Mouse (Mus musculus) CH12.LX (cell line): ENCODE results near the gene Zfp575.

Experiments used
- CHD1 ChIP-seq: IDR thresholded peaks from 2 replicates; pipeline ENCODE4 v1.6.1; 2012; ENCODE audit warnings: low read depth, low read length, improper control_type of control experiment, inconsistent platforms
- CHD2 ChIP-seq: IDR thresholded peaks from 2 replicates; pipeline ENCODE4 v1.6.1; 2011; ENCODE audit warnings: low read length, improper control_type of control experiment
- CTCF ChIP-seq, 2 experiments: IDR thresholded peaks in 1 of 2; conservative IDR thresholded peaks in 1 of 2; 2 replicates each; pipeline ENCODE4 v1.5.1; 2011 to 2012; ENCODE audit warnings: low read depth in 2 of 2, low read length in 2 of 2, improper control_type of control experiment in 1 of 2, inconsistent platforms in 1 of 2, mild to moderate bottlenecking in 1 of 2, moderate library complexity in 1 of 2
- EP300 ChIP-seq: IDR thresholded peaks from 2 replicates; pipeline ENCODE4 v1.6.1; 2011; ENCODE audit warnings: low read length, improper control_type of control experiment
- GABPA ChIP-seq: IDR thresholded peaks from 2 replicates; pipeline ENCODE4 v1.6.1; 2012; ENCODE audit warnings: low read depth, low read length, improper control_type of control experiment, inconsistent platforms; ENCODE audit not compliant: insufficient replicate concordance
- JUN ChIP-seq: IDR thresholded peaks from 2 replicates; pipeline ENCODE4 v1.6.1; 2011; ENCODE audit warnings: low read depth, mild to moderate bottlenecking, low read length, improper control_type of control experiment, moderate library complexity; ENCODE audit not compliant: insufficient read depth
- POLR2A ChIP-seq: IDR thresholded peaks from 2 replicates; pipeline ENCODE4 v1.6.1; 2011; ENCODE audit warnings: low read depth, mild to moderate bottlenecking, improper control_type of control experiment, low read length
- POLR2AphosphoS2 ChIP-seq: IDR thresholded peaks from 2 replicates; pipeline ENCODE4 v1.6.1; 2011; ENCODE audit warnings: low read depth, low read length, improper control_type of control experiment
- ZMIZ1 ChIP-seq: IDR thresholded peaks from 2 replicates; pipeline ENCODE4 v1.6.1; 2012; ENCODE audit warnings: low read depth, mild to moderate bottlenecking, inconsistent platforms, low read length, improper control_type of control experiment
- ZNF384 ChIP-seq: IDR thresholded peaks from 2 replicates; pipeline ENCODE4 v1.6.1; 2012; ENCODE audit warnings: low read depth, low read length, improper control_type of control experiment, inconsistent platforms

DNA sequence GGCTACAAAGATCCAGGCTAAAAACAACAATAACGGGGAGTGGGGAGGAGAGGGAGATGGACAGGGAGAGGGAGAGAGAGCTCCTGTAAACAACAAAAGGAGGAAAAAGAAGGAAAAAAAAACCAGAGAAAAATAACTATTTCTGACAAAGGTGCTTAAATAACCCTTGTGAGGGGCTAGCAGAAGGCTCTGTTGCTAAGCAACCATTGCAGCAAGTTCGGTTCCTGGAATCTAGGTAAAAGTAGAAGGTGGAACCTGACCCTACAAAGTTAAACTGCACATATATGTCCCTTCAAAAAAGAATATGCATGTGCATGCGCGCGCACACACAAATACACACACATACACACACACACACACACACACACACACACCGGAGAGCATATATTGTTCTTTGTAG is 5.3 kb upstream of the Zfp575 start:
- no peak for TF ChIP-seq EP300
- TF ChIP-seq ZNF384, result no peak
- no peak for TF ChIP-seq POLR2A
- no peak for TF ChIP-seq CTCF (conservative IDR thresholded peaks at IDR 0.05 in 1 of 2, IDR thresholded peaks at IDR 0.05 in 1 of 2; ENCODE audit: low read depth in 2 of 2, low read length in 2 of 2)
- TF ChIP-seq CHD2, result no peak
- no peak for TF ChIP-seq CHD1
- no peak for TF ChIP-seq POLR2AphosphoS2
- TF ChIP-seq GABPA, result no peak
- TF ChIP-seq ZMIZ1, result no peak
- no peak for TF ChIP-seq JUN
